Mouse (Mus musculus) Patski (cell line): ENCODE measurements around the gene Auh. TPM values are rescaled to one million over a fixed set of nuclear protein-coding genes. Genes with fewer than 3 reads are reported as not detected.
A peak's percentile ranks its signal among the peaks of the same experiment; 100 is the strongest.

Experiments used
- ATAC-seq: fragments of 100-300 bp; one replicate; pipeline ENCODE4 v1.8.0; 2021
- CTCF ChIA-PET: fragments of 350-600 bp; sonication (Branson Sonifier 250); formaldehyde crosslinking; loops from one replicate; lab custom pipeline; 2022; ENCODE audit warnings: inconsistent platforms; lab: Charles Lee
- POLR2A ChIA-PET: fragments of 350-600 bp; sonication (Branson Sonifier 250); formaldehyde crosslinking; loops from one replicate; lab custom pipeline; 2022; ENCODE audit warnings: antibody characterized with exemption, inconsistent platforms; lab: Charles Lee
- DNase-seq: peaks from one replicate; pipeline ENCODE4 v3.0.0-alpha.2; 2011; ENCODE audit warnings: low read depth, low spot score
- H3K27me3 ChIP-seq: fragments of 371-371 bp; one replicate; pipeline ENCODE4 v1.5.1; 2021
- CTCF ChIP-seq: fragments of 100-300 bp; IDR thresholded peaks from one replicate; pipeline ENCODE4 v1.5.1; 2021
- in situ Hi-C: fragments of 300-500 bp; cut with MboI; formaldehyde crosslinking; loops from 3 replicates; pipeline ENCODE4 v1.11.1; 2018; ENCODE audit warnings: low pct_unique_long_range_greater_than_20kb, mixed read lengths
- polyA plus RNA-seq: library from polyadenylated mRNA; unstranded; gene quantifications from one replicate; pipeline ENCODE4 v1.2.3, GENCODE M21; 2021

The Auh gene
- polyA plus RNA-seq, 1 experiment from 2014 or later: 74.2 TPM

- POLR2A ChIA-PET: no interaction called here
- DNase-seq (no peak), ATAC-seq (no peak)
- CTCF ChIA-PET: no interaction called here
- TF ChIP-seq CTCF: no peak
- no peaks in the 10 kb centered on the region for H3K27me3 ChIP-seq
- in situ Hi-C loops: no loop called here
Measured at GRCm38 (mm10) chr13:52883084-52883959, 46.2 kb downstream of the Auh start.

GRCm38 (mm10) chr13:52880386-52880785 lies 49.1 kb downstream of the Auh start:
- in situ Hi-C loops: no loop called here
- ATAC-seq: peak; percentile 31
- H3K27me3 ChIP-seq: no peaks in the 10 kb centered on the region
- ChIA-PET POLR2A (interaction anchor here (1.2 to 1.4 kb wide), 3 partner anchors 11 to 101 kb away, joined by 3 to 6 read pairs (median 3); no protein-coding TSS in a partner anchor), CTCF (interaction anchor here (1.1 to 1.4 kb wide), 2 partner anchors 10 to 59 kb away, joined by 3 to 4 read pairs; no protein-coding TSS in a partner anchor)
- TF ChIP-seq CTCF: no peak
- DNase-seq: no peak

- in situ Hi-C loops: no loop called here
- TF ChIP-seq CTCF: no peak
- ChIA-PET POLR2A (interaction anchor here (0.6 to 1.4 kb wide), 4 partner anchors 11 to 1062 kb away, joined by 3 to 6 read pairs (median 3); no protein-coding TSS in a partner anchor), CTCF (interaction anchor here (0.6 to 1.4 kb wide), 4 partner anchors 11 to 102 kb away, joined by 3 to 4 read pairs (median 3); partner anchors contain the start of gene Nfil3)
- peak; percentile 63 for DNase-seq
- H3K27me3 ChIP-seq: no peaks in the 10 kb centered on the region
- ATAC-seq: peak; percentile 82
Measured at GRCm38 (mm10) chr13:52879918-52880317, 49.6 kb downstream of the Auh start.

GRCm38 (mm10) chr13:52879291-52879690 lies 50.2 kb downstream of the Auh start:
- no peak for TF ChIP-seq CTCF
- CTCF ChIA-PET: interaction anchor here (0.6 to 1.4 kb wide), 3 partner anchors 12 to 103 kb away, joined by 3 to 4 read pairs (median 3); partner anchors contain the start of gene Nfil3
- DNase-seq (no peak), ATAC-seq (no peak)
- in situ Hi-C loops: no loop called here
- POLR2A ChIA-PET: interaction anchor here (1.2 to 1.4 kb wide), 3 partner anchors 10 to 102 kb away, joined by 3 to 6 read pairs (median 3); no protein-coding TSS in a partner anchor
- no peaks in the 10 kb centered on the region for H3K27me3 ChIP-seq

- in situ Hi-C loops: no loop called here
- no peaks in the 10 kb centered on the region for H3K27me3 ChIP-seq
- DNase-seq (no peak), ATAC-seq (no peak)
- TF ChIP-seq CTCF: no peak
- ChIA-PET POLR2A (no interaction called here), CTCF (no interaction called here)
Measured at GRCm38 (mm10) chr13:52878823-52879222, 50.7 kb downstream of the Auh start.

- ATAC-seq (no peak), DNase-seq (no peak)
- H3K27me3 ChIP-seq: no peaks in the 10 kb centered on the region
- TF ChIP-seq CTCF: no peak
- in situ Hi-C loops: no loop called here
- ChIA-PET POLR2A (no interaction called here), CTCF (no interaction called here)
Measured at GRCm38 (mm10) chr13:52875541-52876325, 53.7 kb downstream of the Auh start.

- POLR2A ChIA-PET: no interaction called here
- DNase-seq (no peak), ATAC-seq (no peak)
- H3K27me3 ChIP-seq: no peaks in the 10 kb centered on the region
- TF ChIP-seq CTCF: no peak
- CTCF ChIA-PET: no interaction called here
- in situ Hi-C loops: no loop called here
Measured at GRCm38 (mm10) chr13:52875089-52875488, 54.4 kb downstream of the Auh start.

GRCm38 (mm10) chr13:52874338-52874737 lies 55.1 kb downstream of the Auh start:
- DNase-seq (no peak), ATAC-seq (no peak)
- CTCF ChIA-PET: interaction anchor here (1.4 kb wide), 1 partner anchor 216 kb away, joined by 3 read pairs; no protein-coding TSS in a partner anchor
- POLR2A ChIA-PET: no interaction called here
- no peak for TF ChIP-seq CTCF
- no peaks in the 10 kb centered on the region for H3K27me3 ChIP-seq
- in situ Hi-C loops: no loop called here

GRCm38 (mm10) chr13:52873923-52874322 lies 55.6 kb downstream of the Auh start:
- in situ Hi-C loops: no loop called here
- CTCF ChIA-PET: interaction anchor here (1.4 kb wide), 1 partner anchor 217 kb away, joined by 3 read pairs; no protein-coding TSS in a partner anchor
- POLR2A ChIA-PET: interaction anchor here (0.6 kb wide), 1 partner anchor 21 kb away, joined by 3 read pairs; no protein-coding TSS in a partner anchor
- TF ChIP-seq CTCF: no peak
- ATAC-seq (no peak), DNase-seq (no peak)
- no peaks in the 10 kb centered on the region for H3K27me3 ChIP-seq
